Mouse (Mus musculus) midbrain, embryonic 10.5 days (tissue): ENCODE measurements around the gene Thap11. TPM values are rescaled to one million over a fixed set of nuclear protein-coding genes. Genes with fewer than 3 reads are reported as not detected.

Source experiments
- DNase-seq: peaks from one replicate; pipeline ENCODE4 v3.0.0-alpha.2; 2017; ENCODE audit warnings: low spot score
- H3K27ac ChIP-seq: fragments of 300-500 bp; sonication (generic); replicated peaks from 2 replicates; pipeline ENCODE4 v1.5.1; 2016; ENCODE audit warnings: mild to moderate bottlenecking
- H3K27me3 ChIP-seq: fragments of 300-500 bp; sonication (generic); 2 replicates; pipeline ENCODE4 v1.6.1; 2016; ENCODE audit warnings: low read depth, mild to moderate bottlenecking; ENCODE audit not compliant: poor library complexity, severe bottlenecking
- H3K36me3 ChIP-seq: fragments of 300-500 bp; sonication (generic); 2 replicates; pipeline ENCODE4 v1.6.1; 2016; ENCODE audit warnings: mild to moderate bottlenecking, moderate library complexity
- H3K4me1 ChIP-seq: fragments of 300-500 bp; sonication (generic); 2 replicates; pipeline ENCODE4 v1.6.1; 2016
- H3K4me3 ChIP-seq: fragments of 300-500 bp; sonication (generic); 2 replicates; pipeline ENCODE4 v1.5.1; 2016; ENCODE audit warnings: mild to moderate bottlenecking, moderate library complexity
- H3K9me3 ChIP-seq: fragments of 300-500 bp; sonication (generic); replicated peaks from 2 replicates; pipeline ENCODE4 v1.6.1; 2016; ENCODE audit warnings: mild to moderate bottlenecking
- WGBS: fragments of 180-500 bp; shearing (Covaris S2); methylation state at CpG from one replicate; pipeline ENCODE4 v1.1.7; 2016; 5-methylcytosine and 5-hydroxymethylcytosine counted together
- polyA plus RNA-seq: library from polyadenylated mRNA; unstranded; fragments of >200 nt; fragmentation: Nextera tagmentation; extraction: Ambion mirVana; gene quantifications from 2 replicates; pipeline ENCODE4 v1.2.1, GENCODE M21; 2016

Thap11 gene
- polyA plus RNA-seq, 1 experiment from 2014 or later = 88.1 TPM

DNA sequence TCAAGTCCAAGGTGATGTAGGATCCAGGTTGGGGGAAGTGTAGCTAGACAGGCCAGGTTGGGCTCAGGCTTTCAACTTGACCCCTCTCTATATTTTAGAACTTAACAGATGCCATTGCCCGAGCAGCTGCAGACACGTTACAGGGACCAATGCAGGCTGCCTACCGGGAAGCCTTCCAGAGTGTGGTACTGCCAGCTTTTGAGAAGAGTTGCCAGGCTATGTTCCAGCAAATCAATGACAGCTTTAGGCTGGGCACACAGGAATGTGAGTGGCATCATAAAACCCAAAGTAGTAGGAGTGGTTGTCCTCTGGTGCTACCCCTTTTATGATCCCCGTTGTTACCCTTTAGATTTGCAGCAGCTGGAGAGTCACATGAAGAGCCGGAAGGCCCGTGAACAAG is 35.9 kb downstream of the Thap11 start:
- Histone ChIP-seq H3K4me1 (peaks cover 15% of the 10 kb centered on the region), H3K36me3 (peaks cover 95% of the 10 kb centered on the region), H3K27ac (no peak overlapping the region), H3K9me3 (no peaks in the 10 kb centered on the region), H3K27me3 (no peaks in the 10 kb centered on the region), H3K4me3 (no peak overlapping the region)
- 92% methylated on average over 6 of the region's 6 CpGs for WGBS
- no peak for DNase-seq

- 87% methylated on average over 6 of the region's 6 CpGs for WGBS
- Histone ChIP-seq H3K9me3 (no peaks in the 10 kb centered on the region), H3K4me1 (peaks cover 15% of the 10 kb centered on the region), H3K4me3 (no peak overlapping the region), H3K36me3 (peaks cover 79% of the 10 kb centered on the region), H3K27me3 (no peaks in the 10 kb centered on the region), H3K27ac (no peak overlapping the region)
- no peak for DNase-seq
These were observed 37.5 kb downstream of the Thap11 start for GRCm38 (mm10) chr8:105892432-105892831.

- Histone ChIP-seq H3K27me3 (no peaks in the 10 kb centered on the region), H3K27ac (peak within 1 kb of the TSS; percentile 46; the same call in 1 of the 2 replicates), H3K4me3 (peak within 1 kb of the TSS; percentile 35), H3K9me3 (no peaks in the 10 kb centered on the region), H3K36me3 (peaks cover 70% of the 10 kb centered on the region), H3K4me1 (peaks cover 15% of the 10 kb centered on the region)
- peak; percentile 79 for DNase-seq
- 5% methylated on average over 11 of the region's 11 CpGs for WGBS
These were observed 38.4 kb downstream of the Thap11 start, which contains the start of gene Nrn1l for GRCm38 (mm10) chr8:105893339-105893738. Gene Nrn1l, plus strand, starts transcription at chr8:105893567.

- WGBS = 83% methylated on average over 9 of the region's 9 CpGs
- no peaks in the 10 kb centered on the region for H3K9me3 ChIP-seq
- H3K27ac ChIP-seq = no peak overlapping the region
- H3K27me3 ChIP-seq = no peaks in the 10 kb centered on the region
- H3K36me3 ChIP-seq = peaks cover 24% of the 10 kb centered on the region
- no peak overlapping the region for H3K4me3 ChIP-seq
- DNase-seq = no peak
- peaks cover 22% of the 10 kb centered on the region for H3K4me1 ChIP-seq
These were observed 43.0 kb downstream of the Thap11 start for GRCm38 (mm10) chr8:105897801-105898480.

GRCm38 (mm10) chr8:105900180-105900940 is 45.4 kb downstream of the Thap11 start, which contains the start of gene Pskh1:
Gene Pskh1, plus strand, starts transcription at chr8:105900441.
- H3K4me1 ChIP-seq = peaks cover 11% of the 10 kb centered on the region
- DNase-seq = peak; percentile 95
- peaks cover under 1% of the 10 kb centered on the region; the same call in 1 of the 2 replicates for H3K36me3 ChIP-seq
- H3K27ac ChIP-seq = peak within 1 kb of the TSS; percentile 97
- no peaks in the 10 kb centered on the region for H3K27me3 ChIP-seq
- H3K9me3 ChIP-seq = no peaks in the 10 kb centered on the region
- under 1% methylated on average over 68 of the region's 68 CpGs for WGBS
- peak within 1 kb of the TSS; percentile 89 for H3K4me3 ChIP-seq

DNA sequence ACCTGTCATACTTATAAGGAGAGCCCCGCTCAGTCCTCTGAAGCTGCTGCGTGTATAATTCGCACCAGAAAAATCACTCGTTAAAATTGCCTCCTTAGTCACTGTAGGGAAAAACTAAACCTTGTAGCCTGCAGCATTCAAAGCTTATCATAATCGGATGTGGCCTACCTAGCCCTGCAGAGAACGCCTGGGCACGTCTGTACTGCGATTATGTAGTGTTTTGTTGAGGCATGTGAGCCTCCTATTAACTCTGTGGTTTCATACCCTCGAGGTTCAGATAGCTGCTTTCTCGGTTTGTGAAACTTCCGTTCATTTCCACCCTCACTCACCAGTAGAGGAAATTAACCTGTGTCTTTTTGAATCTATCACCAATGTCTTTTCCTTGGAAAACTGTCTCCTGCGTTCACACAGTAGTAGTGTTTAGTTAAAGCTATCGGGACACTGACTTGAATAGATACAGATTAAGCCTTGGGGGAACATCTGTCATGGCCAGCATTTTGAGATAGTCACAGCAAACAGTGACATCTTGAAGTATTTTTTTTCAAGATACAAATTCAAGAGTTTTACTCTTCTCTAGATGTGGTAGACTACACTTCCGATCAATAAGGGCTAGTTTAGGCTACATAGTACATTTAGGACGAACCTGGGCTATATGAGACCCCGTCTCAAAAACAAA is 46.1 kb downstream of the Thap11 start:
- Histone ChIP-seq H3K36me3 (no peaks in the 10 kb centered on the region), H3K27me3 (no peaks in the 10 kb centered on the region), H3K9me3 (no peaks in the 10 kb centered on the region), H3K4me1 (peaks cover 11% of the 10 kb centered on the region), H3K4me3 (peak overlapping the region; percentile 89), H3K27ac (peak overlapping the region; percentile 97)
- no peak for DNase-seq
- 44% methylated on average over 16 of the region's 16 CpGs for WGBS

Other genes with a start within 250 kb of the Thap11 start
- 15.9 and 20.0 TPM in 2 replicates for gene Ripor1, start 249.9 kb upstream of the Thap11 start, polyA plus RNA-seq
- 137 TPM in 2 replicates for gene Ctcf, start 218.6 kb upstream of the Thap11 start, polyA plus RNA-seq
- gene Agrp, start 217.7 kb upstream of the Thap11 start, polyA plus RNA-seq = 0.29 and 0.62 TPM in 2 replicates
- gene Carmil2, start 168.9 kb upstream of the Thap11 start, polyA plus RNA-seq = 2.0 and 3.5 TPM in 2 replicates
- gene Acd, start 154.0 kb upstream of the Thap11 start, polyA plus RNA-seq = 76.5 and 89.9 TPM in 2 replicates
- gene Pard6a, start 154.0 kb upstream of the Thap11 start, polyA plus RNA-seq = 25.9 and 28.2 TPM in 2 replicates
- gene 4933405L10Rik, start 147.5 kb upstream of the Thap11 start, polyA plus RNA-seq = not detected in 2 replicates
- gene Enkd1, start 146.9 kb upstream of the Thap11 start, polyA plus RNA-seq = 45.1 and 52.7 TPM in 2 replicates
- gene Gfod2, start 96.5 kb upstream of the Thap11 start, polyA plus RNA-seq = 35.0 and 39.5 TPM in 2 replicates
- 9.6 and 11.4 TPM in 2 replicates for gene Ranbp10, start 27.8 kb upstream of the Thap11 start, polyA plus RNA-seq
- 0.22 and 0.23 TPM in 2 replicates for gene Tsnaxip1, start 27.4 kb upstream of the Thap11 start, polyA plus RNA-seq
- gene Cenpt, start 1.9 kb upstream of the Thap11 start, polyA plus RNA-seq = 55.7 and 62.6 TPM in 2 replicates
- 375 and 418 TPM in 2 replicates for gene Nutf2, start 5.4 kb downstream of the Thap11 start, polyA plus RNA-seq
- 74.0 and 81.5 TPM in 2 replicates for gene Edc4, start 25.7 kb downstream of the Thap11 start, polyA plus RNA-seq
- gene Nrn1l, start 38.4 kb downstream of the Thap11 start, polyA plus RNA-seq = 0.39 and 0.54 TPM in 2 replicates
- gene Pskh1, start 45.3 kb downstream of the Thap11 start, polyA plus RNA-seq = 29.9 and 32.2 TPM in 2 replicates
- 1.3 and 1.4 TPM in 2 replicates for gene Ctrl, start 78.7 kb downstream of the Thap11 start, polyA plus RNA-seq
- 29.1 TPM in 2 replicates for gene Psmb10, start 83.3 kb downstream of the Thap11 start, polyA plus RNA-seq
- gene Lcat, start 88.2 kb downstream of the Thap11 start, polyA plus RNA-seq = 1.0 and 1.2 TPM in 2 replicates
- gene Slc12a4, start 111.0 kb downstream of the Thap11 start, polyA plus RNA-seq = 16.9 and 18.7 TPM in 2 replicates
- not detected in 2 replicates for gene Dpep3, start 124.3 kb downstream of the Thap11 start, polyA plus RNA-seq
- gene Dus2, start 136.2 kb downstream of the Thap11 start, polyA plus RNA-seq = 21.4 and 21.5 TPM in 2 replicates
- gene Dpep2nb, start 150.8 kb downstream of the Thap11 start, polyA plus RNA-seq = 0.17 TPM in 1 of 2 replicates, not detected in the other
- gene Ddx28, start 156.8 kb downstream of the Thap11 start, polyA plus RNA-seq = 22.6 and 23.0 TPM in 2 replicates
- gene Nfatc3, start 203.7 kb downstream of the Thap11 start, polyA plus RNA-seq = 5.3 and 5.9 TPM in 2 replicates